ENCODE assay signal across 22 mouse cellular contexts in genomic region chr16:54091061-54091765, GRCm38 (mm10).
"Had no signal": no experiment of that assay in that cellular context is flagged by ENCODE, and none has a peak within 500 bp of the region (broad histone marks: within the 10 kb centered on the region; RNA-seq: fewer than 3 reads in every experiment).

No protein-coding gene starts in this region.

- H3K4me2 ChIP-seq: lung, embryonic 15.5 days; midbrain, embryonic 12.5 days; neural tube, embryonic 13.5 days; neural tube, embryonic 15.5 days had no signal

- DNase-seq: liver, postnatal 0 days; lung, adult 2 months; lung, postnatal 14 days; lung, postnatal 36 days; midbrain, embryonic 14.5 days; retina, postnatal 1 day; right cerebral cortex, adult 18-20 months; right cerebral cortex, postnatal 25 days; right cerebral cortex, postnatal 4 days; spleen, adult 18-20 months; thymus, adult 18-20 months; thymus, postnatal 14 days; thymus, postnatal 36 days had no signal

- H3K9ac ChIP-seq: liver, postnatal 0 days; lung, embryonic 15.5 days; midbrain, embryonic 12.5 days; neural tube, embryonic 13.5 days; neural tube, embryonic 15.5 days had no signal

- H3K27ac ChIP-seq: lung, embryonic 15.5 days; macrophage; midbrain, embryonic 10.5 days; midbrain, embryonic 12.5 days; neural tube, embryonic 13.5 days; neural tube, embryonic 15.5 days had no signal

- H3K27me3 ChIP-seq: lung, embryonic 15.5 days; midbrain, embryonic 12.5 days; neural tube, embryonic 13.5 days; neural tube, embryonic 15.5 days had no signal

- ATAC-seq: liver, postnatal 0 days; lung, postnatal 0 days; midbrain, embryonic 16.5 days had no signal

- H3K36me3 ChIP-seq: lung, embryonic 15.5 days; midbrain, embryonic 10.5 days; midbrain, embryonic 12.5 days; neural tube, embryonic 13.5 days; neural tube, embryonic 15.5 days had no signal

- H3K9me3 ChIP-seq: lung, embryonic 15.5 days; midbrain, embryonic 10.5 days; midbrain, embryonic 12.5 days; neural tube, embryonic 13.5 days; neural tube, embryonic 15.5 days had no signal

- H3K4me1 ChIP-seq: lung, embryonic 15.5 days; midbrain, embryonic 10.5 days; midbrain, embryonic 12.5 days; neural tube, embryonic 13.5 days; neural tube, embryonic 15.5 days had no signal

- H3K4me3 ChIP-seq: lung, embryonic 15.5 days; midbrain, embryonic 10.5 days; midbrain, embryonic 12.5 days; myocyte; neural tube, embryonic 13.5 days; neural tube, embryonic 15.5 days had no signal
